Comparison of ENCODE assay signal across 15 mouse cellular contexts in genomic region chr8:88693376-88693775, GRCm38 (mm10).
"Had no signal": no experiment of that assay in that cellular context is flagged by ENCODE, and none has a peak within 500 bp of the region (broad histone marks: within the 10 kb centered on the region; RNA-seq: fewer than 3 reads in every experiment).

No protein-coding gene starts in this region.

- H3K9me3 ChIP-seq: kidney, embryonic 15.5 days; limb, embryonic 13.5 days; liver, embryonic 15.5 days; midbrain, embryonic 15.5 days; neural tube, embryonic 12.5 days had no signal

- H3K4me3 ChIP-seq: kidney, embryonic 15.5 days; limb, embryonic 13.5 days; liver, embryonic 15.5 days; midbrain, embryonic 15.5 days; neural tube, embryonic 12.5 days had no signal

- H3K27ac ChIP-seq: kidney, embryonic 15.5 days; limb, embryonic 13.5 days; liver, embryonic 15.5 days; midbrain, embryonic 15.5 days; neural tube, embryonic 12.5 days had no signal

- H3K4me2 ChIP-seq: kidney, embryonic 15.5 days; limb, embryonic 13.5 days; liver, embryonic 15.5 days; lung, embryonic 14.5 days; midbrain, embryonic 11.5 days; midbrain, embryonic 15.5 days; neural tube, embryonic 12.5 days had no signal

- H3K27me3 ChIP-seq: kidney, embryonic 15.5 days; limb, embryonic 13.5 days; liver, embryonic 15.5 days had no signal

- ATAC-seq: midbrain, embryonic 15.5 days had no signal

- H3K36me3 ChIP-seq: kidney, embryonic 15.5 days; limb, embryonic 13.5 days; liver, embryonic 15.5 days; midbrain, embryonic 15.5 days; neural tube, embryonic 12.5 days had no signal

- DNase-seq: kidney, adult 2 months; kidney, postnatal 14 days; lung, embryonic 14.5 days; lung, postnatal 10 days; lung, postnatal 4 days; right cerebral cortex, postnatal 4 days; spleen, adult 18-20 months; thymus, adult 18-20 months; thymus, postnatal 36 days had no signal

- H3K9ac ChIP-seq: kidney, embryonic 15.5 days; limb, embryonic 13.5 days; liver, embryonic 15.5 days; lung, embryonic 14.5 days; midbrain, embryonic 15.5 days; neural tube, embryonic 12.5 days had no signal
